Mouse (Mus musculus) embryo, embryonic 9.5 days (tissue): ENCODE results near the gene Pmvk.
"Not testable (repeated sequence)": the region's sequence is repeated elsewhere in the genome, so short reads cannot be mapped to it uniquely, and the experiment has no call there.

Experiments used
- DNase-seq: peaks from one replicate; pipeline ENCODE4 v3.0.0-alpha.2; 2017; ENCODE audit errors: extremely low spot score

The Pmvk gene

GRCm38 (mm10) chr3:89429021-89429420, 25.3 kb upstream of the Pmvk start:
- not testable (repeated sequence) for DNase-seq

GRCm38 (mm10) chr3:89430171-89431159, 23.9 kb upstream of the Pmvk start, which contains the start of gene Pygo2:
Pygo2 (plus strand) TSS chr3:89430214.
- peak; percentile 95 for DNase-seq

- no peak for DNase-seq
These were observed 21.7 kb upstream of the Pmvk start for GRCm38 (mm10) chr3:89432606-89433005.

- DNase-seq, result no peak
These were observed 19.8 kb upstream of the Pmvk start for GRCm38 (mm10) chr3:89434532-89434931.

- no peak for DNase-seq
These were observed 19.3 kb upstream of the Pmvk start for GRCm38 (mm10) chr3:89435041-89435440.

GRCm38 (mm10) chr3:89436176-89437113, 17.9 kb upstream of the Pmvk start, which contains the start of gene Pbxip1:
Pbxip1 (plus strand) TSS chr3:89436706.
- DNase-seq, result peak; percentile 88

- peak; percentile 43 for DNase-seq
These were observed 17.1 kb upstream of the Pmvk start for GRCm38 (mm10) chr3:89437269-89437668.

- DNase-seq, result no peak
These were observed 13.7 kb upstream of the Pmvk start for GRCm38 (mm10) chr3:89440691-89441090.

- DNase-seq, result no peak
These were observed 5.4 kb upstream of the Pmvk start for GRCm38 (mm10) chr3:89448720-89449537.

- peak; percentile 68 for DNase-seq
These were observed 4.8 kb upstream of the Pmvk start for GRCm38 (mm10) chr3:89449541-89449940.

- DNase-seq, result no peak
These were observed 2.4 kb upstream of the Pmvk start for GRCm38 (mm10) chr3:89451916-89452315.

GRCm38 (mm10) chr3:89455786-89456285, 1.5 kb downstream of the Pmvk start:
- no peak for DNase-seq

GRCm38 (mm10) chr3:89456726-89457665, 2.7 kb downstream of the Pmvk start:
- peak; percentile 85 for DNase-seq

- DNase-seq, result no peak
These were observed 4.1 kb downstream of the Pmvk start for GRCm38 (mm10) chr3:89458372-89458964.

GRCm38 (mm10) chr3:89458965-89459807, 4.8 kb downstream of the Pmvk start:
- peak; percentile 91 for DNase-seq

- DNase-seq, result no peak
These were observed 13.9 kb downstream of the Pmvk start for GRCm38 (mm10) chr3:89468268-89468667.

GRCm38 (mm10) chr3:89472280-89472679, 17.9 kb downstream of the Pmvk start:
- no peak for DNase-seq

- DNase-seq, result no peak
These were observed 19.5 kb downstream of the Pmvk start for GRCm38 (mm10) chr3:89473838-89474237.
